ENCODE assay signal across 9 mouse cellular contexts in genomic region chr11:53307558-53308065, GRCm38 (mm10). TPM values are rescaled to one million over a fixed set of nuclear protein-coding genes. Genes with fewer than 3 reads are reported as not detected.
DNase-seq lines count a peak whose midpoint lies in the region; ATAC-seq and TF ChIP-seq lines count a peak whose summit lies in the region.
"Had no signal": no experiment of that assay in that cellular context is flagged by ENCODE, and none has a peak within 500 bp of the region (broad histone marks: within the 10 kb centered on the region; RNA-seq: fewer than 3 reads in every experiment).

No protein-coding gene starts in this region.

- no peak overlapping the region for H3K9ac ChIP-seq in midbrain, embryonic 14.5 days (replicated peaks; ENCODE audit: low read length)
- H3K9ac ChIP-seq in midbrain, embryonic 15.5 days, result no peak overlapping the region
- peak overlapping the region; percentile 27; the same call in 1 of the 2 replicates for H3K9ac ChIP-seq in heart, embryonic 16.5 days (ENCODE audit: low read length)
- no peak overlapping the region for H3K9ac ChIP-seq in limb, embryonic 15.5 days
- H3K9ac ChIP-seq: midbrain, embryonic 13.5 days had no signal

- H3K27me3 ChIP-seq in midbrain, embryonic 14.5 days (ENCODE audit: control insufficient read depth, insufficient read depth, low read length), result no peaks in the 10 kb centered on the region
- H3K27me3 ChIP-seq in midbrain, embryonic 15.5 days (replicated peaks), result no peaks in the 10 kb centered on the region
- no peaks in the 10 kb centered on the region for H3K27me3 ChIP-seq in heart, embryonic 16.5 days (ENCODE audit: control insufficient read depth, insufficient read depth, low read length)
- H3K27me3 ChIP-seq in limb, embryonic 15.5 days, result no peaks in the 10 kb centered on the region
- H3K27me3 ChIP-seq in testis, adult 2 months (ENCODE audit: control insufficient read depth, insufficient read depth, low read length), result no peaks in the 10 kb centered on the region
- H3K27me3 ChIP-seq: midbrain, embryonic 13.5 days had no signal

- 75% methylated on average over 10 of the region's 10 CpGs for WGBS in midbrain, embryonic 14.5 days
- WGBS in midbrain, embryonic 15.5 days, result 70% methylated on average over 10 of the region's 10 CpGs
- 36% methylated on average over 10 of the region's 10 CpGs for WGBS in heart, embryonic 16.5 days
- WGBS in limb, embryonic 15.5 days, result 69% methylated on average over 10 of the region's 10 CpGs

- ATAC-seq in midbrain, embryonic 14.5 days (ENCODE audit: low FRiP score, low TSS enrichment), result no peak
- ATAC-seq in midbrain, embryonic 15.5 days (replicated peaks), result no peak
- no peak for ATAC-seq in heart, embryonic 16.5 days (replicated peaks; ENCODE audit: extremely low read depth, insufficient read depth, low FRiP score)
- ATAC-seq in limb, embryonic 15.5 days (ENCODE audit: insufficient number of reproducible peaks, low FRiP score, low TSS enrichment, low read depth), result no peak
- ATAC-seq: midbrain, embryonic 13.5 days had no signal

- DNase-seq in midbrain, embryonic 14.5 days, result peak; percentile 14
- DNase-seq in frontal cortex, postnatal 36 days (ENCODE audit: low spot score in 2 of 2), result no peak
- DNase-seq in right cerebral cortex, postnatal 4 days, result no peak
- DNase-seq in layer of hippocampus, adult 9-11 months, result no peak

- no peak overlapping the region for H3K4me2 ChIP-seq in midbrain, embryonic 14.5 days (ENCODE audit: low read length)
- no peak overlapping the region for H3K4me2 ChIP-seq in midbrain, embryonic 15.5 days
- no peak overlapping the region for H3K4me2 ChIP-seq in heart, embryonic 16.5 days (ENCODE audit: low read depth, low read length)
- no peak overlapping the region for H3K4me2 ChIP-seq in limb, embryonic 15.5 days
- H3K4me2 ChIP-seq: midbrain, embryonic 13.5 days had no signal

- no peaks in the 10 kb centered on the region for H3K9me3 ChIP-seq in midbrain, embryonic 14.5 days (ENCODE audit: control insufficient read depth, low read length)
- no peaks in the 10 kb centered on the region for H3K9me3 ChIP-seq in midbrain, embryonic 15.5 days
- no peaks in the 10 kb centered on the region for H3K9me3 ChIP-seq in heart, embryonic 16.5 days (replicated peaks; ENCODE audit: control insufficient read depth, low read length)
- H3K9me3 ChIP-seq in limb, embryonic 15.5 days, result no peaks in the 10 kb centered on the region
- H3K9me3 ChIP-seq: midbrain, embryonic 13.5 days had no signal

- H3K4me3 ChIP-seq in midbrain, embryonic 14.5 days (replicated peaks; ENCODE audit: low read depth, low read length), result no peak overlapping the region
- no peak overlapping the region for H3K4me3 ChIP-seq in midbrain, embryonic 15.5 days
- H3K4me3 ChIP-seq in heart, embryonic 16.5 days (ENCODE audit: low read length), result no peak overlapping the region
- H3K4me3 ChIP-seq in limb, embryonic 15.5 days, result no peak overlapping the region
- H3K4me3 ChIP-seq in testis, adult 2 months (ENCODE audit: control insufficient read depth, low read depth, low read length), result no peak overlapping the region
- H3K4me3 ChIP-seq: midbrain, embryonic 13.5 days had no signal

- no peaks in the 10 kb centered on the region for H3K4me1 ChIP-seq in midbrain, embryonic 14.5 days (ENCODE audit: control insufficient read depth, insufficient read depth, low read length)
- no peaks in the 10 kb centered on the region for H3K4me1 ChIP-seq in midbrain, embryonic 15.5 days
- H3K4me1 ChIP-seq in heart, embryonic 16.5 days (ENCODE audit: control insufficient read depth, insufficient read depth, low read length), result peaks cover 25% of the 10 kb centered on the region
- H3K4me1 ChIP-seq in limb, embryonic 15.5 days, result peaks cover 18% of the 10 kb centered on the region
- H3K4me1 ChIP-seq in testis, adult 2 months (ENCODE audit: control insufficient read depth, insufficient read depth, low read length), result peaks cover 2% of the 10 kb centered on the region
- H3K4me1 ChIP-seq: midbrain, embryonic 13.5 days had no signal

- no peak for TF ChIP-seq POLR2A in testis, adult 2 months (IDR thresholded peaks at IDR 0.05; ENCODE audit: control insufficient read depth, low read depth, low read length)

- no peaks in the 10 kb centered on the region for H3K36me3 ChIP-seq in midbrain, embryonic 14.5 days (ENCODE audit: control insufficient read depth, insufficient read depth, low read length)
- no peaks in the 10 kb centered on the region for H3K36me3 ChIP-seq in midbrain, embryonic 15.5 days (replicated peaks)
- no peaks in the 10 kb centered on the region for H3K36me3 ChIP-seq in heart, embryonic 16.5 days (ENCODE audit: control insufficient read depth, insufficient read depth)
- no peaks in the 10 kb centered on the region for H3K36me3 ChIP-seq in limb, embryonic 15.5 days
- no peaks in the 10 kb centered on the region for H3K36me3 ChIP-seq in testis, adult 2 months (ENCODE audit: control insufficient read depth, insufficient read depth, low read length)
- H3K36me3 ChIP-seq: midbrain, embryonic 13.5 days had no signal

- no peak overlapping the region for H3K27ac ChIP-seq in midbrain, embryonic 14.5 days (replicated peaks; ENCODE audit: low read depth, low read length)
- H3K27ac ChIP-seq in midbrain, embryonic 15.5 days, result no peak overlapping the region
- H3K27ac ChIP-seq in heart, embryonic 16.5 days (ENCODE audit: low read length), result peak overlapping the region; percentile 95
- H3K27ac ChIP-seq in limb, embryonic 15.5 days, result peak overlapping the region; percentile 73
- H3K27ac ChIP-seq in testis, adult 2 months (ENCODE audit: control insufficient read depth, insufficient read depth, low read depth, low read length), result peak overlapping the region; percentile 74
- H3K27ac ChIP-seq: midbrain, embryonic 13.5 days had no signal

- no peak for TF ChIP-seq CTCF in testis, adult 2 months (IDR thresholded peaks at IDR 0.05; ENCODE audit: control insufficient read depth, insufficient read depth, insufficient replicate concordance, low read depth, low read length)

RNA-seq across cellular contexts. Expression of gene Hspa4, which starts 7.4 kb away (rescaled TPM):
- polyA plus RNA-seq in midbrain, embryonic 14.5 days (2014; fragmentation: Nextera tagmentation; extraction: Ambion mirVana), result 42.2 and 57.4 TPM in 2 replicates
- polyA plus RNA-seq in midbrain, embryonic 15.5 days (2015; fragmentation: Nextera tagmentation; extraction: Ambion mirVana), result 42.0 and 43.2 TPM in 2 replicates
- polyA plus RNA-seq in heart, embryonic 16.5 days (2015; fragmentation: Nextera tagmentation; extraction: Ambion mirVana), result 66.6 and 72.8 TPM in 2 replicates
- 66.2 and 73.6 TPM in 2 replicates for polyA plus RNA-seq in limb, embryonic 15.5 days (2015; fragmentation: Nextera tagmentation; extraction: Ambion mirVana)
- 36.0 and 38.9 TPM in 2 replicates for polyA plus RNA-seq in testis, adult 2 months (2012; rRNA removed)

RNA-seq across cellular contexts. Expression of gene Zcchc10, which starts 16.9 kb away (rescaled TPM):
- polyA plus RNA-seq in midbrain, embryonic 14.5 days (2014; fragmentation: Nextera tagmentation; extraction: Ambion mirVana), result 15.1 and 20.3 TPM in 2 replicates
- 12.1 and 13.3 TPM in 2 replicates for polyA plus RNA-seq in midbrain, embryonic 15.5 days (2015; fragmentation: Nextera tagmentation; extraction: Ambion mirVana)
- polyA plus RNA-seq in heart, embryonic 16.5 days (2015; fragmentation: Nextera tagmentation; extraction: Ambion mirVana), result 12.8 and 16.7 TPM in 2 replicates
- 17.8 and 18.4 TPM in 2 replicates for polyA plus RNA-seq in limb, embryonic 15.5 days (2015; fragmentation: Nextera tagmentation; extraction: Ambion mirVana)
- 3.5 and 4.8 TPM in 2 replicates for polyA plus RNA-seq in testis, adult 2 months (2012; rRNA removed)

RNA-seq across cellular contexts. Expression of gene Aff4, which starts 43.0 kb away (rescaled TPM):
- polyA plus RNA-seq in midbrain, embryonic 14.5 days (2014; fragmentation: Nextera tagmentation; extraction: Ambion mirVana), result 105 and 107 TPM in 2 replicates
- polyA plus RNA-seq in midbrain, embryonic 15.5 days (2015; fragmentation: Nextera tagmentation; extraction: Ambion mirVana), result 54.3 and 72.6 TPM in 2 replicates
- polyA plus RNA-seq in heart, embryonic 16.5 days (2015; fragmentation: Nextera tagmentation; extraction: Ambion mirVana), result 23.0 and 31.7 TPM in 2 replicates
- polyA plus RNA-seq in limb, embryonic 15.5 days (2015; fragmentation: Nextera tagmentation; extraction: Ambion mirVana), result 38.5 and 50.7 TPM in 2 replicates
- polyA plus RNA-seq in testis, adult 2 months (2012; rRNA removed), result 21.1 and 22.9 TPM in 2 replicates

Comparison
In these comparisons a context has a peak if more than half of its experiments do, and no peak if none do; other contexts are left out.
1. H3K27ac ChIP-seq: peak in heart, embryonic 16.5 days (single experiment), limb, embryonic 15.5 days (single experiment) and testis, adult 2 months (single experiment); none in midbrain, embryonic 14.5 days (single experiment) and midbrain, embryonic 15.5 days (single experiment).